Mouse (Mus musculus) kidney, embryonic 15.5 days (tissue): ENCODE measurements around the gene Bag6. TPM values are rescaled to one million over a fixed set of nuclear protein-coding genes. Genes with fewer than 3 reads are reported as not detected.

Source experiments
- ATAC-seq: fragments of 200-750 bp; cut with Nextera tagmentation; replicated peaks from 2 replicates; pipeline ENCODE4 v1.8.0; 2017; ENCODE audit warnings: moderate TSS enrichment; ENCODE audit not compliant: low FRiP score
- H3K27ac ChIP-seq: fragments of 300-500 bp; sonication (generic); 2 replicates; pipeline ENCODE4 v1.5.1; 2015; ENCODE audit warnings: mild to moderate bottlenecking, inconsistent platforms
- H3K27me3 ChIP-seq: fragments of 300-500 bp; sonication (generic); 2 replicates; pipeline ENCODE4 v1.6.1; 2015; ENCODE audit warnings: inconsistent platforms
- H3K36me3 ChIP-seq: fragments of 300-500 bp; sonication (generic); 2 replicates; pipeline ENCODE4 v1.6.1; 2015; ENCODE audit warnings: inconsistent platforms
- H3K4me1 ChIP-seq: fragments of 300-500 bp; sonication (generic); 2 replicates; pipeline ENCODE4 v1.6.1; 2015; ENCODE audit warnings: inconsistent platforms
- H3K4me2 ChIP-seq: fragments of 300-500 bp; sonication (generic); 2 replicates; pipeline ENCODE4 v1.6.1; 2015; ENCODE audit warnings: moderate library complexity, mild to moderate bottlenecking, inconsistent platforms
- H3K4me3 ChIP-seq: fragments of 300-500 bp; sonication (generic); replicated peaks from 2 replicates; pipeline ENCODE4 v1.5.1; 2015; ENCODE audit warnings: mild to moderate bottlenecking, inconsistent platforms
- H3K9ac ChIP-seq: fragments of 300-500 bp; sonication (generic); 2 replicates; pipeline ENCODE4 v1.6.1; 2015; ENCODE audit warnings: mild to moderate bottlenecking, inconsistent platforms
- H3K9me3 ChIP-seq: fragments of 300-500 bp; sonication (generic); replicated peaks from 2 replicates; pipeline ENCODE4 v1.6.1; 2016; ENCODE audit warnings: inconsistent platforms
- WGBS: fragments of 180-500 bp; shearing (Covaris S2); methylation state at CpG from one replicate; pipeline ENCODE4 v1.1.7; 2015; ENCODE audit warnings: mixed read lengths; 5-methylcytosine and 5-hydroxymethylcytosine counted together
- polyA plus RNA-seq: library from polyadenylated mRNA; unstranded; fragments of >200 nt; fragmentation: Nextera tagmentation; extraction: Ambion mirVana; gene quantifications from 2 replicates; pipeline ENCODE4 v1.2.1, GENCODE M21; 2015

Gene Bag6
- polyA plus RNA-seq, 1 experiment from 2014 or later = 64.9 TPM

GRCm38 (mm10) chr17:35164218-35164567, 29.2 kb downstream of the Bag6 start:
- no peak for ATAC-seq
- Histone ChIP-seq H3K4me1 (peaks cover 34% of the 10 kb centered on the region), H3K4me3 (peak overlapping the region; percentile 84), H3K9me3 (no peaks in the 10 kb centered on the region), H3K27ac (peak overlapping the region; percentile 99), H3K27me3 (no peaks in the 10 kb centered on the region), H3K36me3 (peaks cover 36% of the 10 kb centered on the region), H3K9ac (peak overlapping the region; percentile 99), H3K4me2 (peak overlapping the region; percentile 89)
- 0% methylated on average over 26 of the region's 28 CpGs for WGBS

GRCm38 (mm10) chr17:35164568-35165450, 29.8 kb downstream of the Bag6 start, which contains the start of gene Prrc2a:
Prrc2a (minus strand) TSS chr17:35164897.
- Histone ChIP-seq H3K27me3 (no peaks in the 10 kb centered on the region), H3K27ac (peak within 1 kb of the TSS; percentile 99), H3K4me1 (peaks cover 34% of the 10 kb centered on the region), H3K9ac (peak within 1 kb of the TSS; percentile 99), H3K4me3 (peak within 1 kb of the TSS; percentile 84), H3K9me3 (no peaks in the 10 kb centered on the region), H3K36me3 (peaks cover 29% of the 10 kb centered on the region), H3K4me2 (peak within 1 kb of the TSS; percentile 89)
- ATAC-seq = peak; percentile 96
- WGBS = 1% methylated on average over 59 of the region's 89 CpGs

GRCm38 (mm10) chr17:35165451-35166155, 30.6 kb downstream of the Bag6 start:
- peak; percentile 90; the same call in 1 of the 2 replicates for ATAC-seq
- peak overlapping the region; percentile 84 for H3K4me3 ChIP-seq
- peak overlapping the region; percentile 44 for H3K9ac ChIP-seq
- peak overlapping the region; percentile 99 for H3K27ac ChIP-seq
- 21% methylated on average over 12 of the region's 12 CpGs for WGBS
- peak overlapping the region; percentile 89 for H3K4me2 ChIP-seq
- peaks cover 34% of the 10 kb centered on the region for H3K4me1 ChIP-seq
- H3K27me3 ChIP-seq = no peaks in the 10 kb centered on the region
- peaks cover 21% of the 10 kb centered on the region for H3K36me3 ChIP-seq
- no peaks in the 10 kb centered on the region for H3K9me3 ChIP-seq

- H3K4me3 ChIP-seq = peak overlapping the region; percentile 84
- peak overlapping the region; percentile 89 for H3K4me2 ChIP-seq
- peak overlapping the region; percentile 44; the same call in 1 of the 2 replicates for H3K9ac ChIP-seq
- WGBS = 67% methylated on average over 8 of the region's 8 CpGs
- H3K36me3 ChIP-seq = peaks cover 13% of the 10 kb centered on the region
- no peaks in the 10 kb centered on the region for H3K27me3 ChIP-seq
- peak overlapping the region; percentile 99 for H3K27ac ChIP-seq
- no peaks in the 10 kb centered on the region for H3K9me3 ChIP-seq
- peaks cover 32% of the 10 kb centered on the region for H3K4me1 ChIP-seq
- no peak for ATAC-seq
These were observed 31.5 kb downstream of the Bag6 start for GRCm38 (mm10) chr17:35166352-35167035.

GRCm38 (mm10) chr17:35167794-35168193, 32.8 kb downstream of the Bag6 start:
- 83% methylated on average over 7 of the region's 7 CpGs for WGBS

GRCm38 (mm10) chr17:35168541-35169207, 33.7 kb downstream of the Bag6 start:
- Histone ChIP-seq H3K9ac (no peak overlapping the region), H3K4me3 (no peak overlapping the region), H3K36me3 (no peaks in the 10 kb centered on the region), H3K27ac (0 out of 2 replicates have a peak overlapping the region, but pooled peaks have one; percentile 39), H3K4me1 (peaks cover 13% of the 10 kb centered on the region), H3K9me3 (no peaks in the 10 kb centered on the region), H3K27me3 (no peaks in the 10 kb centered on the region), H3K4me2 (no peak overlapping the region)
- ATAC-seq = no peak
- WGBS = 19% methylated on average over 4 of the region's 4 CpGs

More at GRCm38 (mm10) chr17:35167794-35168193, 32.8 kb downstream of the Bag6 start:
- Histone ChIP-seq H3K9ac (no peak overlapping the region), H3K4me1 (peaks cover 19% of the 10 kb centered on the region), H3K9me3 (no peaks in the 10 kb centered on the region), H3K4me3 (no peak overlapping the region), H3K27me3 (no peaks in the 10 kb centered on the region), H3K4me2 (no peak overlapping the region), H3K36me3 (no peaks in the 10 kb centered on the region), H3K27ac (no peak overlapping the region)
- no peak for ATAC-seq

- H3K4me3 ChIP-seq = no peak overlapping the region
- H3K9me3 ChIP-seq = no peaks in the 10 kb centered on the region
- H3K27ac ChIP-seq = no peak overlapping the region
- 75% methylated on average over 11 of the region's 11 CpGs for WGBS
- no peaks in the 10 kb centered on the region for H3K36me3 ChIP-seq
- no peaks in the 10 kb centered on the region for H3K27me3 ChIP-seq
- no peak overlapping the region for H3K9ac ChIP-seq
- no peak for ATAC-seq
- no peak overlapping the region for H3K4me2 ChIP-seq
- 0 out of 2 replicates have a peak, but pooled peaks cover 2% of the 10 kb centered on the region for H3K4me1 ChIP-seq
These were observed 37.7 kb downstream of the Bag6 start for GRCm38 (mm10) chr17:35172445-35173234.

GRCm38 (mm10) chr17:35173329-35173728, 38.4 kb downstream of the Bag6 start:
- Histone ChIP-seq H3K27ac (peak overlapping the region; percentile 57), H3K27me3 (no peaks in the 10 kb centered on the region), H3K4me3 (no peak overlapping the region), H3K9me3 (no peaks in the 10 kb centered on the region), H3K4me1 (0 out of 2 replicates have a peak, but pooled peaks cover 2% of the 10 kb centered on the region), H3K4me2 (no peak overlapping the region), H3K9ac (0 out of 2 replicates have a peak overlapping the region, but pooled peaks have one; percentile 29), H3K36me3 (no peaks in the 10 kb centered on the region)
- no peak for ATAC-seq
- WGBS = 79% methylated on average over 3 of the region's 3 CpGs

- Histone ChIP-seq H3K4me2 (no peak overlapping the region), H3K9me3 (no peaks in the 10 kb centered on the region), H3K27me3 (no peaks in the 10 kb centered on the region), H3K36me3 (no peaks in the 10 kb centered on the region), H3K4me1 (no peaks in the 10 kb centered on the region), H3K27ac (peak overlapping the region; percentile 57; the same call in 1 of the 2 replicates), H3K4me3 (no peak overlapping the region), H3K9ac (no peak overlapping the region)
- WGBS = 67% methylated on average over 8 of the region's 8 CpGs
- no peak for ATAC-seq
These were observed 39.4 kb downstream of the Bag6 start for GRCm38 (mm10) chr17:35174201-35174977.

GRCm38 (mm10) chr17:35175382-35175781, 40.4 kb downstream of the Bag6 start:
- H3K4me1 ChIP-seq = no peaks in the 10 kb centered on the region
- no peak overlapping the region for H3K4me2 ChIP-seq
- 64% methylated on average over 6 of the region's 6 CpGs for WGBS
- H3K9me3 ChIP-seq = no peaks in the 10 kb centered on the region
- no peaks in the 10 kb centered on the region for H3K27me3 ChIP-seq
- no peak overlapping the region for H3K9ac ChIP-seq
- H3K36me3 ChIP-seq = no peaks in the 10 kb centered on the region
- no peak overlapping the region for H3K4me3 ChIP-seq
- no peak overlapping the region for H3K27ac ChIP-seq
- ATAC-seq = no peak
